Mouse (Mus musculus): ENCODE measurements around the gene Stard7. TPM values are rescaled to one million over a fixed set of nuclear protein-coding genes. Genes with fewer than 3 reads are reported as not detected.

Stard7 gene
- 100 to 1,000 TPM; 108 to 119 TPM for total RNA-seq (2021)

DNA sequence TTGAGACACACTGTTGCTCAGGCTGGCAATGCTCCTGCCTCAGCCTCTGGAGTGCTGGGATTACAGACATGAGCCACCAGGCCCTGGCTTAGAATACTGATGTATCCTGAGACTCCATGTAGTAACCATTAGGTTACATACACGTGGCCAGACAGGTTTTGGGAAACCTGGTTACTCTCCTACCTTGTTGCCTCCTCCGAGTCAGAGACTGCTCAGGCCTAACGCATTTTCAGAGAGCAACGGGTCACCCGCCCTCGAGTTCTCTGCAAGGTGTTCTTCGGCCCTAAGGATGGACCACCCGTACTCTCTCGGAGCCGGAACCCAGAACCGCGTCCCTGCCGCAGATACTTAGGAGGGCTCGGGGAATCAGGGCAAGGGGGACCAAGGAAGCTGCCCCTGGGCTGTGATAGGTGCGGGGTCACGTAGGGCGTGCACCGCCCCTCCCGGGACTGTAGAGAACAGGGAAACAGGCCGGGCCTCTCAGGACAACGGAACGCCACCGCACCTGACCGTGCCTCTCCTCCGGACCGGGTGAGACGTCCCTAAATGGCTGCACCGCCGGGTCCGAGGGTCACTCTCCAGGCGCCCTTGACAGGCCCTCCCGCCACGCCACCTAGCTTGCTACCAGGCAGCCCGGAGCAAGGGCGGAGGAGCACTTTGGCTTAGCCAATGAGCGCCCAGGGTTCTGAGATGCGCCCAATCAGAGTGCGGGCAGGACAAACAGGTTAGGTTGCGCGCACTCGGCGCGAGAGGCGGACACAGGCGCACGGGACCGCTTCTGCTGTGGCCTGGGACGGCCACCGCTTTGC is at the start of gene Stard7:
Stard7 (plus strand) TSS at position 728 of the 809 bp plus-strand sequence.
- intact Hi-C loops (cut with DNase I): loop anchor here (1.0 kb wide), 1 partner anchor 21 kb away; no protein-coding TSS in a partner anchor
- DNase-seq (ENCODE audit: low spot score in 2 of 2): peak; percentile 97 to 98

DNA sequence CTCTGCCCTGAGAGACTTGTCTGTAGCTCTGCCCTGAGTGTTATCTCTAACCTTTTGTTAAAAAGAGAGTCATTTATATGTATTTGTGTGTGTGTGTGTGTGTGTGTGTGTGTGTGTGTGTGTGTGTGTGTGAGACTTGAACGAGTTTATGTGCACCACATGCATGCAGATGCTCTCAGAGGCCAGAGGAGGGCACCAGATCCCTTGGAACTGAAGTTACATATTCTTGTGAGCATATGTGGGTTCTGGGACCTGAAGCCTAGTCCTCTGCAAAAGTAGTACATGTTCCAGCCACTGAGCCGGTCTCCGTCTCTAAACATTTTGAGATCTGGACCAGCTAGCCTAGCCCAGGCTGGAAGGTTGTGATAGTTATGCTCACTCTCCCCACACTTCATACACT is 44.8 kb upstream of the Stard7 start:
- intact Hi-C loops (cut with DNase I): loop anchor here (10.0 kb wide), 1 partner anchor 470 kb away; no protein-coding TSS in a partner anchor
- no peak for DNase-seq (ENCODE audit: low spot score in 2 of 2)

DNA sequence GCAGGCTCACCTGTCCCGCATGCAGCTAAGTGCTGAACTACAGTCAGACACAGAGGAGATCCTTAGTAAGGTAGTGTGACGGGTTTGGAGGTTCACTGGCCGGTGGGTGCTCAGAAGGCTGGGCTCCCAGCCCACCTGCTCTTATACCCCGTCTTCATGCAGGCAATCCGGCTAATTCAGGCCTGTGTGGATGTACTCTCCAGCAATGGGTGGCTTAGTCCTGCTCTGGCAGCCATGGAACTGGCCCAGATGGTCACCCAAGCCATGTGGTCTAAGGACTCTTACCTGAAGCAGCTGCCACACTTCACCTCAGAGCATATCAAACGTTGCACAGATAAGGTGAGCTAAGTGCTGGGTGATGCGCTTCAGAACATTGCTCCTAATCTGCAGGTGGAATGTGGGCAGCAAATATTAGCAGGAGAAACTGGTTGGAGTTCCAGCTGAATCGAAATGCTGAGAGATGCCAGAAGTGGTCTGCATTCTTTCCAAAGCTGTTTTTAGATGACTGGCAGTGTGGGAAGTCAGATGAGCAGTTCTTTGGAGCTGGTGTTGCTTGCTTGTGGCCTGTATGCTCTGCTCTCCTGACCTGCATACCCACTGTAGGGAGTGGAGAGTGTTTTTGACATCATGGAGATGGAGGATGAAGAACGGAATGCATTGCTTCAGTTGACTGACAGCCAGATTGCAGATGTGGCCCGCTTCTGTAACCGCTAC is 32.0 kb upstream of the Stard7 start:
- intact Hi-C loops (cut with DNase I): loop anchor here (2.0 to 10.0 kb wide), 4 partner anchors 21 to 1387 kb away; no protein-coding TSS in a partner anchor
- DNase-seq (ENCODE audit: low spot score in 2 of 2): no peak

DNA sequence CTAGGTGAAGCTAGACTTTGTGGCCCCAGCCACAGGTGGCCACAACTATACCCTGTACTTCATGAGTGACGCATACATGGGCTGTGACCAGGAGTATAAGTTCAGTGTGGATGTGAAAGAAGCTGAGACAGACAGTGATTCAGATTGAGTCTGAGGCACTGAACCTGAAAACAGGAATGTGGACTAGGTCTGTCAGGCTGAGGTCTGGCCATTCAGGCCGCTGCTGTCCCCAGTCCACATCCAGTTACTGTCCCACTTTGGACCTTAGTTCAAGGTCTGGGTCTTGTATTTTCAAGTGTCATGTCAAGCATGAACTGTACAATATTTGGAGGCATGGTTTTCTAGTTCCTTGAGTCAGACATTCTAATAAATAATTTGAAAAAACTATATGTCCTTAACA is 30.0 kb upstream of the Stard7 start:
- intact Hi-C loops (cut with DNase I): no loop called here

DNA sequence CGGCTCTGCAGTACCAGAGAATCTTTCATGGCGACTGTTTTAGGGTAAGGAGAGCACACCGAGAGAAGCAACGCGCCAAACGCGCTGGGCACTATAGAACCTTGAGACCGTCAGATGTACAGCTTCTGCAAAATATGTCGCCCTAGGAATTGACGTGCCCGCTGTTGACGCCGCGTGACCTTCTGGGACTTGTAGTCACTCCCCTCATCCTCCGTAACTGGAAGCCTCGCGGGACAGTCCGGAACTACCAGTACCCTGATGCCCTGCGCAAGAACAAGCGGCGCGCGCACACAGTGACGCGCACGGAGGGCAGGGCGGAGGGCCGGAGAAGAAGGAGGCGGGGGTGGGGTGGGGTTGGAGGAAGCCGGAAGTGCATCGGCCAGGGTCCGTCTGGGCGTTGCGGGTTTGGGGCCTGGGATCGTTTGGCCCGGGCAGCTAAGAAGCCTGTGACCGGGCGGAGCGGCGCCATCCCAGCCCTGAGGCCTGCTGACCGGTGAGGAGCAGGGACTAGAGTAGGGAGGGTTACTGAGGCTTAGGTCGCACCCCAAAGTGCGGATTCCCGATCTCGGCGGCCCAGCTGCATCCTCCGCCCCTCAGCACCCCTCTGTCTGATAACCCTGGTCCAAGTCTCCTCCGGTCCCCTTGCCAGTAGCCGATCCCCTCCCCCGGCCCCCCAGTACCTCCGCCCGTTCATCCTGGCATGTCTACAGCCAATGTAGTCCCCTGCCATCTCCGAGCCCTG is 22.3 kb upstream of the Stard7 start, which contains the start of the genes Ciao1 and Tmem127:
Ciao1 (minus strand) TSS at position 225 of the 742 bp plus-strand sequence.
Tmem127 (plus strand) TSS at position 317 of the 742 bp plus-strand sequence.
- intact Hi-C loops (cut with DNase I): loop anchor here (1.0 kb wide), 1 partner anchor 23 kb away; the partner anchor contains the start of gene Stard7
- peak; percentile 98 to 99 for DNase-seq (ENCODE audit: low spot score in 2 of 2)

More for the DNA sequence above, 30.0 kb upstream of the Stard7 start:
- DNase-seq (ENCODE audit: low spot score in 2 of 2): no peak

DNA sequence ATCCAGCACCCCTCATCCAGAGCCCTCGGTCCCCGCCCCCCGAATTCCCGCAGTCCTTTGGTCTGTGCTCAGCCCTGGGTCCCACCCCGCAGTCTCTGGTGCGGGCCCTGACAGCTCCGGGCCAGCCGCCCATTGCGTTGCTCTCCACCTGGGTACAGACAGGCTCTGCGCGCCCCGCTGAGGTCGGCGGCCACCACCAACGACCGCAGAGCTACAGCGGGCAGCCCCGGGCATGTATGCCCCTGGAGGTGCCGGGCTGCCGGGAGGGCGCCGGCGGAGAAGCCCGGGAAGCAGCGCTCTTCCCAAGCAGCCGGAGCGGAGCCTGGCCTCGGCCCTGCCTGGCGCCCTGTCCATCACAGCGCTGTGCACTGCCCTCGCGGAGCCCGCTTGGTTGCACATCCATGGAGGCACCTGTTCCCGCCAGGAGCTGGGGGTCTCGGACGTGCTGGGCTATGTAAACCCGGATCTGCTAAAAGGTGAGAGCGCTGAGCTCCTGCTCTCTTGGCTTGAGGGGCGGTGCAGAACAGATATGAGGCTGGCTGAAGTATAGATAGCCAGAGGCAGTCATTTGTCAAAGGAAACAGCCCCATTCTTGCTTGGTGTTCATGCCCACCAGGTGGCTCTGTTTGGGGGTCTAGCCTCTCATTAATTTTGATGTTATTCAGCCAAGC is 21.5 kb upstream of the Stard7 start:
- intact Hi-C loops (cut with DNase I): loop anchor here (1.0 kb wide), 1 partner anchor 22 kb away; the partner anchor contains the start of gene Stard7
- peak; percentile 32 to 36 for DNase-seq (ENCODE audit: low spot score in 2 of 2)

DNA sequence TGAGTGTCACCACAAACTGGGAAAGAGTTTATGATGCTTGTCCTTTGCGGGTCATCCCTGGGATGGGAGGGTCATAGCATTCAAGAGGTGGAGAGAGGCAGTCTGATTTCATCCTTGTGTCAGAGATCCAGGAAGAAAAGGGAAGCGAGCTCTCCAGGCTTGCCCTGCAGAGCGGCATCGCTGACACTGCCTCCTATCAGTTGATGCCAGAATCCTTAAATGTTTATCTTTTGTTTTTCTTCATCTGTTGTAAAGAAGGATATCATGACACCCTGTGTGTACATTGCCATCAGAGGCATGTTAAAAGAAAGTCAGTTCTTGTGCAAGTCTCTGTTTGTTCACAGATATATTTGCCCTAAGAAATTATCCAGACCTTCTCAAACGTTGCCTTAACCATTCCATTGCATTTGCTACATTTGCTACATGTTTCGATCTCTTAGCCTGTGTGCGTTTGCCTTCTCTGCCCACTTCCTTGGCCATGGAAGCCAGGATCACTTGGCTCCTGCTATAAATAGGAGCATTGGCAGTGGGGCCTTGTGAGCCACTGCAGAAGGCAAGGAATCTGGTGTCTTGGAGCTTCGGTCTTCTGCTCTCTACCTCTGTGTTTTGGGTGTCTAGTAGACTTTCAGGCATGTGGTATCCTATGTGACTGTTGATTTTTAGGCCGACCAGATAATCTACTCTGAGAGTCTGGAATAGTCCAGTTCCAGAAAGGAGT is 19.6 kb upstream of the Stard7 start:
- no peak for DNase-seq (ENCODE audit: low spot score in 2 of 2)
- intact Hi-C loops (cut with DNase I): no loop called here

DNA sequence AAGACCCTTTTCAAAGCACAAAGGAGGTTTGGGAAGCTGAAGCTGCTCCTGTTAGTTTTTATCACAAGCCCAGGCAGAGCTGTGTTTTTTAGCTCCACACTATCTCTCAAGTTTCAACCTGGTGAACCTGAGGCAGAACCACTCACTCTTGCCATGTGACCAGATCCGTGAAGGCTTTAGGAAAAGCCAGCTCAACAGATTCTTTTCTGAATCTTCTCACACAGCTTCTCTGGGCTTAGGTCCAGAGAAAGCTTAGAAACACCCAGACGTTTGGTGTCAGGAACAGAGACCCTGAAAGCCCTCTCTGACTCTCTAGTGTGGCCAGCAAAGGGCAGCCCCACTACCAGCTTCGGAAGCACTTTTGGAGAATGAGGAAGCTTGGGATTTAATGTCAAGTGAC is 18.6 kb upstream of the Stard7 start:
- intact Hi-C loops (cut with DNase I): no loop called here
- DNase-seq (ENCODE audit: low spot score in 2 of 2): no peak

DNA sequence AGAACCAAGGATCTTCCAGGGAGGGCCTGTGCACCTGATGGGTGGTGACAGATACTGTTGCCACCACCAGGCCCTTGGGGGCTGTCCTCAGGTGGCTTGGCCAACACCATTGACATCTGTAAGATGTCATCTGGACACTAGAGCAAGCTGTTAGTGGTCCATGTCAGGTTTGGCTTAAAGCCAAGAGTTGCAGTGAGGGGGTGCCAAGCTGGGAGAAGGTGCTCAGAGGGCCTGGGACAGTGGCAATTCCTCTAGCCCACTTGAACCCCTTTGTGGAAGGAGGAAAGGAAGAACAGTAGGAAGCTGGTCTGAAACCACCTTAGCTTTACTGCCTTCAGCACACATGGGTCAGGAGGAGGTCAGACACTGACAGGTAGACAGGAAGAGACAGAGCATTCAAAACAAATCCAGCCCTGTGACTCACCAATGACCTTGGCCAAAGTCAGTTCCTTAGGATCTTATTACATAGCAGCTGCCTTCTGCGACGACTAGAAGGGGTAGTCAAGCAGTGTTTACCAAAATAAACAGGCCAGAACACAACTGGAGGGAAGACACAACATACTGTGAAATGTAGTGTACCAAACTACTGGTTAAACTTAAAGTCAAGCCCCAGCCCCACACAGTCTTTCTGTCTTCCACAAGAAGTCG is 18.0 kb upstream of the Stard7 start:
- no peak for DNase-seq (ENCODE audit: low spot score in 2 of 2)
- intact Hi-C loops (cut with DNase I): no loop called here

DNA sequence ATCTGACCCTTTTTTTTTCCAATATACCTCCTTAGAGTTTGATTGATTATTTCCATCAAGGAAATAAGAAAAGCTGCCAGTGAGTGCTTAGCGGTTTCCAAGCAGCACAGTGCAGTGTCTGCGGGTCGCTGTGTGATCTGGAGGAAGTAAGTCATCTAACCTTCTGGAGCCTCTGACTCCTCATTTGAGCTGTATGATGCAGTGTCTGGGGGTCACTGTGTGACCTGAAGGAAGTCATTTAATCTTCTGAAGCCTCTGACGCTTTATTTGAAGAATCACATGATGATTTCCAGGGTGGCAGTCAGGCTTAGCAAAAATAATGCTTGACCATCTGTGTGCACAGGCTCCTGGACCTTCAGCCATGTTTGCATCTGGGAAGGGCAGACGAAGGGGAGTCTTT is 17.2 kb upstream of the Stard7 start:
- no peak for DNase-seq (ENCODE audit: low spot score in 2 of 2)
- intact Hi-C loops (cut with DNase I): no loop called here

DNA sequence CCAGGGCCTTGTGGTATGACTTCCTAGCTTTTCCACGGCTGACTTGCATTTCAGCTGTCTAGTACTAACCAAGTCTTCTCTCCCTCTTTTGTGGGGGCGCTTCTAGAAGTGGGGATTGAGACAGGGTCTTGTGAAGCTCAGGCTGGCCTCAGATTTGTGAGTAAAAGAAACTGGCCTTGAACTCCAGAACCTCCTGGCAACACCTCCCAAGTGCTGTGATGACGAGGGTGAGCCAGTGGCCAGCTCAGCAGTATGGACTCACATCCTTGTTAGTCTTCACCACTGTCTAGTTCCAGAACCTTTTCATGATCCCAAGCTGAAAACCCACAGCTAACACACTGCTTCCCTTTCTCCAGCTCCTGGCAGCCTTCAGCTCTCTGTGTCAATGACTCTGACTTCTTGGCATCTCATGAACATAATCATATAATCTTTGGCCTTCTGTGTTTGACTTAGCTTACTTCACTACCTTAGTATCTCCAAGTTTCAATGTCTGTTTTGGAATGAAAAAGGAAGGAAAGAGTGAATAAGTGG is 15.3 kb upstream of the Stard7 start:
- intact Hi-C loops (cut with DNase I): no loop called here
- no peak for DNase-seq (ENCODE audit: low spot score in 2 of 2)

DNA sequence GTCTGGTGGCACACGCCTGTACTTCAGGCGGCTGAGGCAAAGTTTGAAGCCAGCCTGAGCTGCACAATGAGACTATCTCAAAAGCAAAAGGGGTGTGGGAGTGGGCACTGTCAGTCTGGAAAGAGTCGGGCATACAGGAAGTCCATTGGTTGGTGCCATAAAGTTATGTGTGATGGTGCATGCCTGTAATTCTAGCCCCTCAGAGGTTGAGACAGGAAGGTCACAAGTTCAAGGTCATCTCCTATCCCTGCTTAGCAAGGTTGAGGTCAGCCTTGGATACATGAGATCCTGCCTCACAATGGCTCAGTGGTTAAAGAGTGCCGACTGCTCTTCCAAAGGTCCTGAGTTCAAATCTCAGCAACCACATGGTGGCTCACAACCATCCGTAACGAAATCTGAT is 14.7 kb upstream of the Stard7 start:
- intact Hi-C loops (cut with DNase I): no loop called here
- no peak for DNase-seq (ENCODE audit: low spot score in 2 of 2)

DNA sequence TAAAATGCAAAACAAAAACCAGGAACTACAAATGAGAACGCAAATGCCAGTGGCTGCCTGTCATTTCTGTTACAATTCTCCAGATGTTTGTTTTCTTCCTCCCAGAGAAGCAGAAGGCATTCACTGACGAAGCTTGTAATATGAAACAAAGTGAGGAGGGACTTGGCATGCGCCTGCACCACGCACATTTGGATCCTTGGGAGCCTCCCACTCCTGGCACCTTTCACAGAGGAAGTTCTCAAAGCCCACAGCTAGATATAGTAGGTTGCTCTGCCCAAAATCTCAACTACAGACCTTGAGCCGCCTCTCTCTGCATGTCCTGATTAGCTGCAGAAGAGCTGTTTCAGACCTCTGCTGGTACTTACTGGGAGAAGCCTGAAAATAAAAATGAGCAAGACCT is 10.7 kb upstream of the Stard7 start:
- peak in 1 of 2 experiments; percentile 62 for DNase-seq (ENCODE audit: low spot score in 2 of 2)
- intact Hi-C loops (cut with DNase I): no loop called here

DNA sequence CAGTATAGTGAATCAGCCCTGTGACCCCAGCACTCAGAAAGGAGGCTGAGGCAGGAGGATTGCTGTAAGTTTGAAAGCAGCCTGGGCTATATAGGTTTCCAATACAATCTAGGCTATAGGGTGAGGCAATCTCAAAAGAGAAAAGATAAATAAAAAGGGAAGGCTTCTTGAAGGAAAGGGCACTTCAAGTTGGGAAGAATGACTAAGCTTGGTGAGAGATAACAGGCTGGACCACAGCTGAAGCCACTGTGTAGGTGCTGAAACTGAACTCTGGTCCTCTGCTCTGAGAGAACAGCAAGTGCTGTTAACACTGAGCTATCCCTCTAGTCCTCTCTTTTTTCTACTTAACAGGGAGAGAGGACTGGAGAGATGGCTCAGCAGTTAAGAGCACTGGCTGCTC is 7.5 kb upstream of the Stard7 start:
- DNase-seq (ENCODE audit: low spot score in 2 of 2): no peak
- intact Hi-C loops (cut with DNase I): no loop called here

DNA sequence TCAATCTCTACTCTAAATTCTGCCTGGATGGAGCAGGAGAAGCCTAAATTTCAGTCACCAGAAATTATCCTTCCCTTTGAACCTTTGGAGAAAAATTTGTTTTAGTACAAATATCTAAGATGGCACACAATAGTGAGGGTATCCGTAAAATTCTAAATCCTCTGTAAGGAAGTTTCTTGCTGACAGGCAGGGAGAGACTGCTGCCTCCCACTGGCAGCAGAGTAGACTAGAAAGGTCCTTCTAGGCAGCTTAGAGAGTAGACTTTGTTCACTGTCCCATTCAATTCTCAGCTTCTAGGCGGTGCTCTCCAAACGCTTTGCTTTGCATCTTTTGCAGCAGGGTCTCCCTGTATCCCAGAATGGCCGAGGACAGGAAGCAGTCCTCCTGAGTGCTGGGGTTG is 2.2 kb upstream of the Stard7 start:
- intact Hi-C loops (cut with DNase I): no loop called here

DNA sequence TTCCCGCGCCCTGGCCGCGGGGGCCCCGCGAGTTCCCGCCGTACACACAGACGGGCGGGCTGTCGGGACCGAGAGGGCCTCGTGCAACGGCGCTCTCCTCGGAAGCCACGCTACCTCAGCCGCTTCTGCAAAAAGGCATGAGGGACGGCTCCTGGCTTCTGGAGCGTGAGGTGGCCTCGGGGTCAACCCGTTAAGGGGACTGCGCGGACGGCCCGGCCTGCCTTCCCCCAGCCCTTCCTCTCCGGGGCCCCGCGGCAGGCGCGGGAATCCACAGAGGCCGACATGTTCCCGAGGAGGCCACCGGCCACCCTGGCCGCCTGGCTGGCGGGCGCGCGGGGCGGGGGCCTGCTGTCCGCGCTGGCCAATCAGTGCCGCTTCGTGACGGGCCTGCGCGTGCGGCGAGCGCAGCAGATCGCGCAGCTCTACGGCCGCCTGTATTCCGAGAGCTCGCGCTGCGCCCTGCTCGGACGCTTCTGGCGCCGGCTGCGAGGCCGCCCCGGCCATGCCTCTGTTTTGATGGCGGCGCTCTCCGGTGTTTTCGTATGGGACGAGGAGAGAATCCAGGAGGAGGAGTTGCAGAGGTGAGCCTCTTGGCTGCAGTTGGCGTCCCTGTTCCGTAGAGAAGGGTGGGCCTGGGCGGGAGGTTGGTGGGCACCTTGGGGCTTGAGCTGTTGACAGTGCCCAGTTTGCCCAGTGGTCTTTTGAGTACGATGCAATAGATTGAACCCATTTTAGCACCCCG is 453 bp downstream of the Stard7 start:
- intact Hi-C loops (cut with DNase I): loop anchor here (1.0 kb wide), 1 partner anchor 22 kb away; no protein-coding TSS in a partner anchor
- DNase-seq (ENCODE audit: low spot score in 2 of 2): peak; percentile 90 to 91

More for the DNA sequence above, 2.2 kb upstream of the Stard7 start:
- DNase-seq (ENCODE audit: low spot score in 2 of 2): no peak

DNA sequence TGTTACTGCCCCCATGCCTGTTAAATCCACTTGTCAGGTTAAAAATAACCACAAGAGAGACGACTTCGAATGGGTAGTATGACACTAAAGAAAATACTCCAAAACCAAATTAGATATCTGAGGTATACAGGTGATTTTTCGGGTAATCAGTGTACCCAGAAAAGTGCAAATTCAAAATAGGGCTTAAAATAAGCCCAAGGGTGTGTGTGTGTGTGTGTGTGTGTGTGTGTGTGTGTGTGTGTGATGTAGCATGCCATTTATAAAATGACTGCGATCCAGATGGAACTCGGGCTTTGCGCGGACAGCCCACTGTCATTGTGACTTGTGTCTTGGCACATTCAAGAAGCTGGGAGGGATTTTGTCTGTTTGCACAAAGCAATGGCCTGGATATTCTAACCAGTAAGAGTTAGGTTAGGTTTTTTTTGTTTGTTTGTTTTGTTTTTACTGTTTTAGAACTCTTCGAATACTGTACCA is 1.1 kb downstream of the Stard7 start:
- intact Hi-C loops (cut with DNase I): no loop called here
- DNase-seq (ENCODE audit: low spot score in 2 of 2): peak; percentile 42 to 75
